Mouse (Mus musculus) left cerebral cortex, postnatal 25 days (tissue): ENCODE measurements at regions not wholly inside any gene's neighbourhood (a gene's known extent, or its start where the extent isn't known, plus 50 kb on each side); places are given as distances from the start of the nearest gene placed in this dataset.

Experiments used
- DNase-seq, 2 experiments: peaks; one replicate each; pipeline ENCODE4 v3.0.0; 2022; ENCODE audit warnings: low spot score in 2 of 2, mixed read lengths in 1 of 2
- intact Hi-C: fragments of 180-260 bp; cut with DNase I; formaldehyde crosslinking; loops from one replicate; pipeline ENCODE4 v1.15.1; 2025

DNA sequence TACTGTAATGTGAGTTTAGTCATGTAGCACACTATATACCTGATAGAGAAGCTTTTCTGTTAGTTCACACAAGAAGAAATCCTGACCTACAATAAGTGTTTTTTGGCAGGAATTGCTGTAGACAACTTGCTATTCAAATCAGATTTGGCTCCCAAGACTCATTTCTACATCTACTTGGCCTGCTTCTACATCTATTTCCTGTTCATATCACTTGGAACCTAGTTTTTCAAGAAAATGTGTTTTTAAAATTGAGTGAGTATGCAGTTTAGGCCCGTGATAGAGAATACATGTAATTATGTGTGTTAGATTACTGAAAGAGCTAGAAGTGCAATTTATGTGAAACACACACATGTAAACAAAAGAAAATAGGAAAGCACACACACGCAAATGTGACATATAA is 176.4 kb upstream of the Paip1 start:
- intact Hi-C loops, result no loop called here
- DNase-seq, result peak in 1 of 2 experiments; percentile 4

- DNase-seq, result no peak
- intact Hi-C loops, result no loop called here
Measured at GRCm38 (mm10) chr13:119256350-119256749, 172.1 kb upstream of the Paip1 start.

- intact Hi-C loops, result no loop called here
- DNase-seq, result no peak
Measured at GRCm38 (mm10) chr13:119258515-119258914, 169.9 kb upstream of the Paip1 start.

GRCm38 (mm10) chr13:119263561-119263960 is 164.8 kb upstream of the Paip1 start:
- no peak for DNase-seq
- intact Hi-C loops, result no loop called here

DNA sequence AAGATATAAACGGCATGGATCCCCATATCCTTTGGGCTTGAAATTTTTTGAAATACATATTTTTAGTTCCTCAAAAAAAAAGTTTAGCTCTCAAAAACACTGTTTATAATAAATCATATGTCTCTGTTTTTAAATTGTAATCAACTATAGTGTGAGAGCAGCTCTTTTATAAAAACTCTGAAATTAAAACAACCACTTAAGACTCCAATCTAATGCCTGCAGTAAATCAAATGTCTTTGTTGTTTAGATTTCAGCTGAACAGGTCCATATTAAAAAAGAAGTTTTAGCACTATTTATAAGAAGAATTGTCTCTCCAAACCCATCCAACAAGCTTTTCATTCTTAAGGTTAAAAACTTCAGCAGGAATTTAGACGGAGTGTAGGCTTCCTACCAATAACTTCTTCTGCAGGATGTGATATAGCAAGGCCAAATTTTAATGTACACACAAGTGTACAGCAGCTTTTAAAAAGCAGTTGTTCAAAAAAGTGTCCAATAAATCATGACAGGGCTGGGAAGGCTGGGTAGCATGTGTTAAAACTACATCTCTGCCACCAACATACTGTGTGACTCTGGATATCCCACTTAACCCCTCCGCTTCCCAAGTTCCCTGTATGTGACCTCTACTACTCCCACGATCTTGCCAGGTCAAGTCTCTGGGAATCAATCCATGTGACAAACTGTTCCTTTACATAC is 160.6 kb upstream of the Paip1 start:
- intact Hi-C loops, result no loop called here
- DNase-seq, result no peak

GRCm38 (mm10) chr13:119268301-119268675 is 160.1 kb upstream of the Paip1 start:
- intact Hi-C loops, result no loop called here
- no peak for DNase-seq

GRCm38 (mm10) chr13:119275500-119275899 is 152.9 kb upstream of the Paip1 start:
- intact Hi-C loops, result no loop called here
- no peak for DNase-seq

DNA sequence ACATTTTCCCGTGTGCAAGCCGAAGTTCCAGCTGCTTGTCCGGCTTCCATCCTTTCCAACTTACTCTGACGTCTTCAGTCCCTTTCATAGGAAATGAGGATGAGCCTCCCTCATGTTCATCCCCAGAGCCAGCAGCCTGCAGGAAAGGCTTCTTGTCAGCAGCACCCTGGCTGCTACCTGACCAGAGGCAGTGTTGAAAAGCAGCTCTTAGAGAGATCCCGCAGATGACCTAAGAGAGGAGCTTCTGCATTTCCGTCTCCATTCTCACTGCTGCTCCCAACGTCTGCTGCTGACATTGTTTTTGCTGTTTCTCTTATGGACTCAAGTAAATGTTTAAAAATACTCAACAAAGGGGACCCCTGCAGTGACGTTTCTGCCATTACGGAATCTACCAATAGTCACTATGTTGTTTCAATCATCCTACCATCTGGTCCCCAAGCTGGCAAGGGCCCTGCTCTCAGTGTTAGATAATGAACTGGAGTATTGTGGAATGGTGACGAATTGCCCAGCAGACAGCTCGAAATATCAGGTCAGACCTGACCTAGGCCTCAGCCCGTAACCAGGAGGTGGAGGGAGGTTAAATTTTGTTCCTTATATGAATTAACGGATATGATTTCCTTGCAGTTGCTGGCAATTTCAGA is 151.0 kb upstream of the Paip1 start:
- DNase-seq, result no peak
- intact Hi-C loops, result no loop called here

DNA sequence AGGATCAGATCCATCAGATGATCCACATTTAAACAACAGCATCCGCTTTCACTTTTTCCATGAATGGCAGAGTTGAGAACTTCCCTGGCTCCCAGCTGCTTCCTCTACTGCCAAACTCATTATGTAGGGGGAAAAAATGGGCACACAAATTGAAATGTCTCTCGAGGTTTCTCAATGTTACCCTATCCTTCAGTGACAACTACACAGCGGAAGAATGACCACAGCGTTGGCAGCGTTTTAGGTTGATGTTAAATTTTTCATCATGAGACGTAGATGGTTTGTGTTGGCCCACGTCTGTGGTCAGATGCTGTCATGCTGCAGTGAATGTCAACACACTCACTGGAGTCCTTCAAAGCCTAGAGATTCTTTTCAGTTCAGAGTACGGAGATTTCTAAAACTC is 149.0 kb upstream of the Paip1 start:
- intact Hi-C loops, result no loop called here
- DNase-seq, result no peak

DNA sequence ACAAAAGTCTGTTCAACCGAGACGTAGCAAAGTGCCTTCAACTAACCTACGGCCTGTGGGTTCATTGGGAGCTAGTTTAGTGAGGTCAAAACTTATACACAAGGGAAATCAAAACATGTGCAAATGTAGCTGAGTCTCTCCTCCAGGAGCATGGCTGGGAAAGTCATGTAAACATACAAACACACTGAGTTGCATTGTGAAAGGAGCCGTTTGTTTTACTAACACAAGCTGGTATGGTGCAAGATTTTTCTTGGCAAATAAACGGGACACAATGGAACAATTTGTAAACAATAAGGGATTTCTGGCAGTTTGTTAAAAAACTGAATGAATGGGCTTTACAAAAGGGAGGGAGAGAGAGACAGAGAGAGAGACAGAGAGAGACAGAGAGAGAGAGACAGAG is 147.8 kb upstream of the Paip1 start:
- intact Hi-C loops, result loop anchor here (5.0 kb wide), 1 partner anchor 97 kb away; no protein-coding TSS in a partner anchor
- no peak for DNase-seq

DNA sequence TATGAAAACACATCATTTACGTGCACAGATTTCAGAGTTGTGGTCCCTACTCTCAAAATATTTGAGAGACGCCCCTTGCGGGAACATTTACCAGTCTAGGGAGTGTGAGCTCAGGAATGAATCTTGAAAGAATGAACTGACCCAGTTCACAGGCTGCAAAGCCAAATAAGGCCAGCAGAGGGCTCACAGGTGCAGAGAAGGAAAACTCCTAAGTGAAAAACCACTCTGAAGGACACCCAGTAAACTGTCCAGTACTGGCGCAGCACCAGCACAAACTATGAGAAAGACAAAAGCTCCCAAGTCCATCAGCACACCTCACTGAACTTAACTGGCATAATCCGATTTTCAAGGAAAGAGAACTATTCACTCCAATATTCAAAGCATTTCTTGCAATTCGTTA is 145.0 kb upstream of the Paip1 start:
- DNase-seq, result peak; percentile 47 to 58
- intact Hi-C loops, result loop anchor here (5.0 kb wide), 1 partner anchor 94 kb away; no protein-coding TSS in a partner anchor

- DNase-seq, result no peak
- intact Hi-C loops, result no loop called here
Measured at GRCm38 (mm10) chr13:119309238-119309637, 119.2 kb upstream of the Paip1 start.

DNA sequence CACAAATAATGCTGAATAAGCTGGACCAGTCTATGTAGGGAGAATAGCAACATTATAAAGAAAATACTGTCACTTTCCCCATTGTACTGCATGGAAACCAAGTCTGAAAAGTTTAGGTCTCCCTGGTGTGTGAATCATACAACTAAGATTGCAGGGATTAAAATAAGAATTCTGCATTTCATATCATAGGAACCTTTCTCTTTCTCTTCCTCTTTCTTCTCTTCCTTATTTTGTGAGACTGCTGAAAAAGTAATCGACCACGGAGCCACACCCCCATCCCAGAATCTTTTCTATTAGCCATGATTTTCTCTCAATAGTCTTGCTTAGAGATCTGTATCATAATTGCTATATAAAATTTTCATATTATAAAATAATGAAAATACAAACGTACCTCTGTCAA is 118.4 kb upstream of the Paip1 start:
- no peak for DNase-seq
- intact Hi-C loops, result no loop called here

DNA sequence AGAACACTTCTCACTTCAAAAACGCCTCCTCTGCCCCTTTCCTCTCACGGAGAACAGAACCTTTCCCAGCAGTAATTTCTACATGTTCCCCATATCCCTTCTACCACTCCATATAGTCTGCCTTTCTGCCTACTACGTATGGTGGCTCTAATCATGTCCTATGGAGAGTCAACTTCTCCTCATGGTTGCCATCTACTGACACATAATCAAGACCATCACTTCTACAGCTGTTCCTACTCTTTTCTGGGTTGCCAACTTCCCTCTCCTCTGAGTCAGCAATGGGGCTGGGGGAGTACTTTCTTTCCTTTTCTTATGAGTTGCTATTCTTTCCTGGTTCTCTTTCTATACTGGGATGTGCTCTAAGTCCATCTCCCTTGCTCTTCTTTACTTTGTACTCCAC is 114.0 kb upstream of the Paip1 start:
- intact Hi-C loops, result no loop called here
- DNase-seq, result no peak

DNA sequence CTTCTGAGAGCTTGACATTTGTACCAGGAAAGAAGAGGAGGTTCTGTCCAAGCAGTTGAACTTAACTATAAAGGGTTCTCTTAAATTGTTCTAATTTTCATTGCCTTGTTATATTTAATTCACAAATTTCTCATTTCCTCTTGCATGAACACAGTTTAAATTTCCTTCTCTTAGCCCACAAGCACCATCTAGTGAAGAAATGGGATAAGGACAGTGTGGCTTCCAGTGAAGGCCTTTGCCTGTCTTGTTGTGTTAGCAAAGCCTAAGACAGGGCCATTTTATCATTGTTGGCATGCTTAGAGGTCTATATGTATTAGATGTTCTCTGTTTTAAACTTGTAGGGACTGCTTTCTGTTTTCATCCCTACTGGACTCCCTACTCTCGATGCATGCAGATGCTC is 110.0 kb upstream of the Paip1 start:
- DNase-seq, result peak in 1 of 2 experiments; percentile 45
- intact Hi-C loops, result loop anchor here (1.0 kb wide), 1 partner anchor 914 kb away; no protein-coding TSS in a partner anchor

GRCm38 (mm10) chr13:119325510-119325909 is 102.9 kb upstream of the Paip1 start:
- DNase-seq, result no peak
- intact Hi-C loops, result no loop called here

GRCm38 (mm10) chr13:119326877-119327625 is 101.3 kb upstream of the Paip1 start:
- intact Hi-C loops, result no loop called here
- no peak for DNase-seq

DNA sequence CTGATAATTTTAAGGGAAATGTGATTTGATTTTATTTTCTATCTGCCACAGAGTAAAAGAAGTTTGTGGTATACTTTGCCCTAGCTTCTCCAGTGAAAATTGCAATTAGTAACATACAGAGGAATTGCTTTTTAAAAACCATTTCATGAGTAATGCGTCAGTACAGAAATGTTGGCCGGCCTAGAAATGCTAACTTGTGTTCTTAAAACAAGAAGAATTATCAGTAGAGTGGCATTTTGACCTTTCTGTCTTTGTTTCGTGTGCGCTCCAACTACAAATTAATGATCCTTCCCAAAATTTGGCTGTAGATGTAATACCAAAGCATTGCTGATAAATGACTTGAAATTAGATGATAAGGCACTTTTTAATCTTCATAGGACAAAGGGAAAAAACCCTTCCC is 99.7 kb upstream of the Paip1 start:
- no peak for DNase-seq
- intact Hi-C loops, result no loop called here

DNA sequence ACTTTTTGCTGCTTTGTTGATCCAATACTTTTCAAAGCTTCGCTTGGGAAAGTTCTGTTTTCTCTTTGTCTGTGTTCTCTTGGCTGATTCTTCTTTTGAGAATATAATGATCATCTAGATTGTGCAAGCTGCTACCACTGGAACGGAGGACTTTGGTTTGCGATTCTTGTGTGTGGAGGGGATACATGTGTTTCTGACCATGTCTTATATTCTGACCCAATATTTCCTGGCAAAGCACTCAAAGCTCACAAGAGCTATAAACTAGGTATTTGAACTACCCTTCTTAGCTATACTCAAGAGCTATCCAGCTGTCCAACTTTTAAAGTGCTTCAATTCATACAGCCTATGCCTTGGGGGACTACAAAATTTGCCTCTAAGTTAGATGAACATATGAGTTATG is 96.6 kb upstream of the Paip1 start:
- intact Hi-C loops, result no loop called here
- no peak for DNase-seq

DNA sequence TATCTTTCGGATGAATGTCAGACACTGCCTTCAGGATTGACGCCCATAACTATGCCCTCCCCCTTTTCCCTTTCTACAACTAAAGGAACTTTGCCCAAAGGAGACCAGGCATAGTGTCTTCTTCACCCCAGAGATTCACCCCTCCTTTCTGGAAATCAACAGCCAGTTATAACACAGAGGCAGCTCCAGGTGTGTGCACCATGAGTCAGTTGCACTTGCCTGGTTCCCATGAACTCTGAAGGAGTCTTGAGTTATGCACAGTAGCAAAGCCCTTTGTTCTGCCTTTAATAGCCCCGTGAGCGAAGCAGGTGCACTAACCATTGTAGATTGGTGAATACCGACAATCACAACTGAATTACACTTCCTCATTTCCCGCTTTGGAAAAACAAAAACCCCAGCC is 94.5 kb upstream of the Paip1 start:
- no peak for DNase-seq
- intact Hi-C loops, result no loop called here

DNA sequence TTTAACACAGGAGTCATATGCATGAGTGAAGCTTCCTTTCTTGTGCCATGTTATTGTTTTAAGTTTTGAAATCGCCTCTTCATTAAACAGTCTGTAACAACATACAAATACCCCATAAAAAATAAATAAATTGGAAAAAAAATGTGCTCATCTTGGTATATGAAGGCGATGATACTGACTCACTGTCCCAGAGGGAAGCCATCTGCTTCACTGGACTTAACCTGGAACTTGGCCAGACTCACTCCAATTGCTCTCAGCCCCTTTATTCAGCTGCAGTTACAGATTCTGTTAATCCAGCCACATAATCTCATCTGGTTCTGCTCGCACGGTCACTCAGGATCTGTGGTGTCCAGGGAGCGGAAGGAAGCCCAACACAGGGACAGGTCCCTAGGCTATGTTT is 90.5 kb upstream of the Paip1 start:
- DNase-seq, result no peak
- intact Hi-C loops, result no loop called here
